Mouse (Mus musculus): ENCODE measurements around the gene Mrm2.
A peak's percentile ranks its signal among the peaks of the same experiment; 100 is the strongest.

Mrm2 gene

DNA sequence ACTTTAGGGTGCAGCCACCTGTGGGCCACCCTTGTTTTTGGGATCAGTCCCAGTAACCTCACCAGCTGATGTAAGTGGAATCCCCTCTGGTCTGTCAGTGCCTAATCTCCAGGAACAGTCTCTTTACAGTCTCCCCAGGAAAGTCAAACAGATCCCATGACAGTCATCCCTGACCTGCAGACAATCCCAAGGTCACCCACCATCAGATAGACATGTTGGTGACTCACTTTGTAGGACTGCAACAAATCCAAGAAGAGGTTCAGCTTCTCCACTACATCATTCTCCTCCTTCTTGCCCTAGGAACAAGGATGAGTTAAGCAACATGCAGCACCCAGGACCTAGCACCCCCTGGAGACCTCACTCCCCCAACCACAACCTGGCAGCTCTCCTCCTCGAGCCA, 14.4 kb upstream of the Mrm2 start:
- DNase-seq (ENCODE audit: extremely low read depth, low read depth, low spot score): no peak

DNA sequence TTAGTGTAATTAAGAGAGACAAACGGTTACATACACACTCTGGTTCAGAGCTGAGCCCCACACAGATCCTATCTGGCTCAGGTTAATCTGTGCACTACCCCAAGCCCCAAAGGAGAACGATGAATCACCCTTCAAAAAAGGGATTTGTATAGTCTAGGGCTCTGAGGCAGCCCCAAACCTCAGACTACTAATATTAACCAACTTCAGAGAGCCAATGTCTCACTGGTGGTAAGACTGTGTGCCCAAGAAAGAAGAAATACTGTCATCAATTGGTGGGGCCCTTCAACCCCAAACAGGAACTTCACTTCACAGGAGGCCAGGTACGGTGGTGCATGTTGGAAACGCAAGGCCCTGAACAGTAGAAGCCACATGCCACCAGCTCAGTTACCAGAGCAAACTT, 13.5 kb upstream of the Mrm2 start:
- no peak for DNase-seq (ENCODE audit: extremely low read depth, low read depth, low spot score)

DNA sequence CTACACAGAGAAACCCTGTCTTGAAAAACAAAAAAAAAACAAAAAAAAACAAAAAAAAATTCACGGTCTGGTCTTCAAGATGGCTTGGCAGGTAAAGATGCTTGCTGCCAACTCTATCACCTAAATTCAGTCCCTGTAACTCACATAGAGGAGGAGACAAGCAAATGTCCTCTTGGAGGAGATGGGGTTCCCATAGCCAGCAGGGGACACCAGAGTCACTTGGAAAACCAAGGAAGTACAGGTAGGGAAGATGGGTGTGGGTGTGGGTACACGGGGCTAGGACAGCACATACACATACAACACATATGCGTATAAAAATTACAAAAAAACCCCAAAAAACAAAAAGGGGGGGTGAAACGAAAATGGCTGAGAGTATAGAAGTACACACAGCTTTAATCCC, 11.2 kb upstream of the Mrm2 start:
- no peak for DNase-seq (ENCODE audit: extremely low read depth, low read depth, low spot score)

DNA sequence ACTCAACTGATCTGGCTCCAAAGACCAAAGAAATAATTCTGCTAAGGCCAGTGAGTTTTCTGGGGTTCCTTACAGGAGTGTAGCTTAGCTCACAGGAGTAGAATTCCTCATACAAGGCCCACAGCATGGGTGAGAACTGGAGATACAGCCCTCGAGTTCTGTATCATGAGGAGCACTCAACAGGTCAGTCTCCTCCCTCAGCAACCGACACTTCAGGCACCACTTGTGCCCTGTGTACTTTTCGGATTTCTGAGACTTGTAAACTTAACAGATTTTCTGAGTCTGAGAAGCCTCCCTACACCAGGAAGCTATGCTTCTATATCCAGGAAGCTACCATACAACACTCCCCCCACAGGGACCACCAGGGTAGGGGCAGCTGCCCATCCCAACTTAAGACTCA, 8.1 kb upstream of the Mrm2 start:
- DNase-seq (ENCODE audit: extremely low read depth, low read depth, low spot score): no peak

DNA sequence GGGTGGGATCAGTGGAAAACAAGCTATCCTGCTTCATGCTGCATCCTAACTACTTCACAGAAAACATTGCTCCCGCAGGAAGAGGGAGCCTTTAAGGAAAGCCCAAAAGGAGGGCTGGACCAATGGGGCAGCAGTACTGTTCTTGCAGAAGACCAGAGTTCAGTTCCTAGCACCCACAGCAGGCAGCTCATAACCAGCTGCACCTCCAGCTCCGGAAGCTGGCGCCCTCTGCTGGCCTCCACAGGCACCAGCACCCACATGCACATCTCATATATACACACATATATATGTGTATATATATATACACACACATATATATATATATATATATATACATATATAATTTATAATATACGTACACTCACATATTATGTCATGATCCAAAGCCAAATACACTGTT, 7.1 kb upstream of the Mrm2 start:
- DNase-seq (ENCODE audit: extremely low read depth, low read depth, low spot score): no peak

DNA sequence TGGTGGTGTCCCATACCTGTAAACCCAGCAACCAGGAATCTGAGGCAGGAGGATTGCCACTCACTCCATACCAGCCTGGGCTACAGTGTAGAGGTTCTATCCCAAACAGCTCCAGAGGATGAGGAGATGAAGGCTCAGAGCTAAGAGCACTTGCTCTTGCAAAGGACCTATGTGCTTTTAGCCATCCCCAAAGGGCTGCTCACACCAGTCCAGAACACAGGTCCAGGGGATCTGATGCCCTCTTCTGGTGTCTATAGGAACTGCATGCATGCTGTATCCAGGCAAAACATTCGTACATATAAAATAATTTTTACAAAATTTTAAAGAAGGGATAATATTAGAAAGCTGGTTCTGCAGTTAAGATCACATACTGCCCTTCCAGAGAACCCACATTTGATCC, 5.0 kb upstream of the Mrm2 start:
- no peak for DNase-seq (ENCODE audit: extremely low read depth, low read depth, low spot score)

DNA sequence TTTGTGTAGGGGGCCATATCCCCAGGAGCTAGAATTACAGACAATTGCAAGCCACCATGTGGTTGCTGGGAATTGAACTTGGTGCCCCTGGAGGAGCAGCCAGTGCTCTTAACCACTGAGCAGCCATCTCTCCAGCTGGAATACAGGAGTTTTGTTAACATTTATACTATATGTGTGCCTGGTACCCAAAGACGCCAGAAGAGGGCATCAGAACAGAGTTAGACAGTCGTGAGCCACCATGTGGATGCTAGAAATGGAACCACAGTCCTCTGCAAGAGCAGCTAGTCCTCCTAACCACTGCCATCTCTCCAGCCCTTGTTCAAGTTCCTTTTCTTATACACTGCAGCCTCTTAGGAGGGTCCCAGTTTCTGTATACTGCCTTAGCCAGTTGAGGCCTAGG, 1.9 kb upstream of the Mrm2 start:
- DNase-seq (ENCODE audit: extremely low read depth, low read depth, low spot score): no peak

DNA sequence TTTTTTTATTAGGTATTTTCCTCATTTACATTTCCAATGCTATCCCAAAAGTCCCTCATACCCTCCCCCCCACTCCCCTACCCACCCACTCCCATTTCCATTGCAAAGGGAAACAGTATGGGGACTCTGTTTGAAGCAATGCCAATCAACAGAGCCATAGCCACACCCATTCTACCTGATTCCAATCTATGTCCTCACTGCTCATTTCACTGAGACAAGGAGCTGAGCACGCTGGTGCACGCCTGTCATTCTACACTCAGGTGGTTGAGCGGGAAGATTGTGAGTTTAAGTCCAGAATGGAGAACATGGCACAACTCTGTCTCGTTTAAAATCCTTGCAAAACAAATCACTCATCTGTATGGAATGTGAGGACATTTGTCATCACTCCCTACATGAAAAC, 821 bp upstream of the Mrm2 start:
- peak; percentile 40 for DNase-seq (ENCODE audit: extremely low read depth, low read depth, low spot score)

DNA sequence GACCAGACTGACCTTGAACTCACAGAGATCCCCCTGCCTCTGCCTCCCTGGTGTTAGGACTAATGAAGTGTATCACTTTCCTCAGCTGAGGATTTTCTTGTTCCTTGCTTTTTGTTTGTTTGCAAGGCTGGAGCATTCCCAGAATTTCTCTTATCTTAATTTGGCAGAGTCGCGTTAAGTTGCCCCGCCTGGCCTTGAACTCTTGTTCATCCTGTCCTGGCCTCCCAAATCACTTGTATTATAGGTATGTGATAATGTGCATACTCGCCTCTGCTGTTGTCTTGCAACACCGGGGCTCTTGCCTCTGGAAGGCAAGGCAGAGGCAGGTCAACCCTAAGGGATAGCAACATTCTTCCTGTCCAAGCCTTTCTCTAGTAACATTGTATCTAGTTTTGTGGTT, 7.6 kb downstream of the Mrm2 start:
- no peak for DNase-seq (ENCODE audit: extremely low read depth, low read depth, low spot score)

DNA sequence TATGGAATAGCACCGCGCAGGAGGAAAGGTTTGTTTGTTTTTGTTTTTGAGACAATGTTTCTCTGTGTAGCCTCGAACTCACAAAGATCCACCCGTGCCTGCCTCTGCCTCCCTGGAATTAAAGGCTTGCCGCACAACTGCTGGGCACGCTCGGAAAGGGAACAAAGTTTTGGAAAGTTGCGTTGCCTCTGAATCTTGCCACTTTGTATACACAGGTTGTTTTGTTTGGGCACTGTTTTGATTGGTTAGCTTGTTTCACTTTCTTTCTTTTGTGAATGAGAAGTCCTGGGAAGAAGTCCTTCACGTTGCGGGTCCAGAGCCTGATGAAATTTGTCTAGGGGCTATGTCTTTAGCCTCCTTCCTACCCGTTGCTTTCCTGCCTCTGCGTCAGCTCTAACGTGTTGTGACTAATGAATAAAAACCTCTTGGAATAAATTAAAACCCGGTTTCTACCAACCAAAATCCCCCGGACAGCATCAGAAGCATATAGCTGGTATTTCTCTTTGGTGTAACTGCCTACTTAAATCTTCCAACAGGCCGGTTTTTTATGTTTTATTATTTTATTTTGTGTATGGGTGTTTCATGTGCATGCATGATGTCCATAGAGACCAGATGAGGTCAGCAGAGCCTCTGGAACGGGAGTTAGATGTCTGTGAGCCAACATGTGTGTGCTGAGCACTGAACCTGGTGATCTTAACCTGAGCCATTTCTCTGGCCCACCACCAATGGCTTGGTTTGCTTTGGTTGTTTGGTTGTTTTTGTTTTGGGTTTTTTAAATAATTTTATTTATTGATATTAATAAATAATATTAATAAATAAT, 9.7 kb downstream of the Mrm2 start:
- DNase-seq (ENCODE audit: extremely low read depth, low read depth, low spot score): no peak

DNA sequence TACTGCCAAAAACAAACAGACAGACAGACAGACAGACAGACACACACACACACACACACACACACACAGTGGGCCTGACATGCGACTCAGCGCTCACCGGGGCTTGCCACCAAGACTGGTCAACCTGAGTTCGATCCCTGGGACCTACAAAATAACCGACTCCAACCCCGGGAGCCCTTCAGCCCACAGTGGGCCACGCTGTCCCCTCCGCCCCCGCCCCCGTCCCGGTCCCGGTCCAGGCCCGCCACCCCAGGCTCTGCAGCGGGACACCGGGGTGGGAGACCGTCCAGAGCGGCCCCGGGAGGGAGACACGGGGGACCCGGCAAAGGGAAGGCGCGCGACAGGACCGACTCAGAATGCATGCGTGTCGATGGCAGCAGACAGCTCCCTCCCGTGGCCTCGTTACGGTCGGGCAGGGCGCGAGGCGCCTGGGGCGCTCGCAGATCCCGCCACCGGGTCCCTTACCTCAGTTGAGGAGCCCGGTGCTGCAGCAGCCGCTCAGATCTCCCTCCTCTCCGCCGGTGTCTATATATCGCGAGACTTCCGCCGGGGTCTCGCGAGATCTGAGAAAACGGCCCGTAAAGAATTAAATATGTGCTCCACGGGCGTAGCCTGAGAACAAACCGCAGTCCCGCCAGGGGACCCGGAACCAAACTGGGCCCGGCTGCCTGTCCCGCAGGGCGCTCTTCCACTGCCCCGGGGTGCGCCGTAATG, 10.5 kb downstream of the Mrm2 start, which contains the start of the genes Mad1l1 and Nudt1:
Gene Mad1l1 (minus strand): TSS at position 511 of the 714 bp plus-strand sequence.
Gene Nudt1 (plus strand): TSS at position 615 of the 714 bp plus-strand sequence.
- DNase-seq (ENCODE audit: extremely low read depth, low read depth, low spot score): peak; percentile 25

DNA sequence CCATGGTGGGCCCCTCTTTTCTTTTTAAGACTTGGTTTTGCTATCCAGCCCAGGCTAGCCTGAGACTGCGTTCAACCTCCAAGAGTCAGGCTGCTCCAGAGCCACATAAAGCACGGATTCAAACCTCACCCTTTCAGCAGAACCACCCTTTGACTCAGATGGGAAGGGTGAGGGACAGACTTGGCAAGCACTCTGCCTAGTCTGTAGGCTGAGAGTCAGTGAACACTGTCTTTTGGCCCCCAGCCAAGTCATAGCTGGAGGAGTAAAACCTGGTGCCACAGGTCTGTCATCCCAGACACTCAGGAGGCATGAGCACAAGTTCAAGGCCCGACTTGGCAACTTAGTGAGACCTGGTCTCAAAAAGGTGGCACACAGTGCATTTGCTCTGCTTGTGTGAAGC, 15.0 kb downstream of the Mrm2 start:
- no peak for DNase-seq (ENCODE audit: extremely low read depth, low read depth, low spot score)

DNA sequence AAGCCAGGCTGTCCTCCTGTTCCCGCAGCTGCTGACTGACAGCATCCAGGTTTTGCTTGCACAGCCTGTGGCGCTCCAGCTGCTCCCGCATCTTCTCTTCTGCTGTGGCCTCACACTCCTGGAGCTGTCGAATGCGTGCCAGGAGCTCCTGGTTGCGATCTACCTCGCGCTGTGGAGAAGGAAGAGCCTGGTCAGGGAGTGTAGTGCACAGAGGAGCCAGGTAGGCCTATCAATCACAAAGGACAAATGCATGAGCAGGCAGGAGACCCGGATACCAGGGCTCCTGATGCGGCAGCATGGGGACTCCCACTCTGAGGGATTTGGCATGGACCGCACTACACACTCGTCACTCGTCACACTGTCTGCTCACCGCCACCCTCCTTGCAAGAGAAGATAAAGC, 24.1 kb downstream of the Mrm2 start:
- DNase-seq (ENCODE audit: extremely low read depth, low read depth, low spot score): no peak

DNA sequence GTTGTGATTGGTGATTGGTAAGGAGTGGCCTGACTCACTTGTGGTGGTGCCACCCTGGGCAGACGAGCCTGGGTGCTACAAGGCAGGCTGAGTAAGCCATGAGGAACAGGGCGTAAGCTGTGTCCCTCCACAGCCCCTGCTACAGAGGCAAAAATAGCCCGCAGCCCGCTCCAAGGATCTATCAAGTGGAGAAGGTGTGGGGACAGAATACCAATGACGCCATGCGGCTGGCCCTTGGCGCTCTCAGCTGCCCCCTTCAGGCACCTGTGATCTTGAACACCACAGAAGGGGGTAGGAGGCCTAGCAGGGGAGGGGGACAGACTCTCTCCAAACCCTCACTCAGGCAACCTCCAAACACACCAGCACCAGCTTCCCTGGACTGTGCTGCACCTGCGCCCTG, 25.7 kb downstream of the Mrm2 start:
- no peak for DNase-seq (ENCODE audit: extremely low read depth, low read depth, low spot score)

DNA sequence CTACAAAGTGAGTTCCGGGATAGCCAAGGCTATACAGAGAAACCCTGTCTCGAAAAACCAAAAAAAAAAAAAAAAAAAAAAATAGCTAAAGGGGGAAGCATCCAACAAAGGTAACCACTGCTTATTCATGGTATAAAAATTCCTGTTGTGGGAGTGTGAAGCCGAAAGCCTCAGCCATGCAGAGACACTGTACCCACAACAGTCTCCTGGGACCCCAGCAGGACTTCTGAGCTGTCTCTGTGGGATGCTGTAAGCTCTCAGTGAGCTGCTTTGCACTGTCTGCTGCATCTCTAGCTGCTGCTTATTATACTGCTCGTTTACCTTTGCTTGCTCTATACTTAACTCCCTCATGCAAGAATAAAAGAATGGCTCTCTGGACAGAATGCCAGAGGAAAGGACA, 33.4 kb downstream of the Mrm2 start:
- no peak for DNase-seq (ENCODE audit: extremely low read depth, low read depth, low spot score)

DNA sequence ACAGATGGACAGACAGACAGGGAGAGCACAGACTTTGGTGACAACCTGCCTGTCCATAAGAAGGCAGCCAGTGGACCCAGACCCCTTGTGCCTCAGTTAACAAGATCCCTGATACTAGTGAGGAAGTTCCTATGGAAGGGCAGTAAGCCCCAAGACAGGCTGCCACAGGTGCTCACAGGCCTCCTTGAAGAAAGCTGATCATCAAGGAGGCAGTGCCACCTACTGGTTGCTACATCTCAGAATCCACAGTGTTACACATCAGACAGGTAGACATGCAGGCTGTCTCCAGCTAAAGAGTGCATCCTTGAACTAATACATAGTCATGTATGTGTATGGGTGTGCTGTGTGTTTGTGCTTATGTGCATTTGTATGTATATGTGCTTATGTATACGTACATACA, 39.5 kb downstream of the Mrm2 start:
- DNase-seq (ENCODE audit: extremely low read depth, low read depth, low spot score): no peak

DNA sequence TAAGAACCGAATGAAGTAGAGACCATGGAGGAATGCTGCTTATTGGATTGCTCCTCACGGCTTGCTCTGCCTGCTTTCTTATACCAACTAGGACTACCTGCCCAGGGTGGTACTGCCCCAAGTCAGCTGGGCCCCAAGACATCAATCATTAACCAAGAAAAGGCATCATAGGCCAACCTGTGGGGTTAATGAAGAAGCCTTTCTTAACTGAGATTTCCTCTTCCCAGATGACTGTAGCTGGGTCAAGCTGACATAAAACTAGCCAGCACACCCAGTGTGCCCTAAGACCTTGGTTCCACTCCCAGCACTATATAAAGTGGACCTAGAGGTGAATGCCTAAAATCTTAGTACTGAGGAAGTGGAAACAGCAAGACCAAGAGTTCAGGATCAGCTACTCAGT, 42.5 kb downstream of the Mrm2 start:
- no peak for DNase-seq (ENCODE audit: extremely low read depth, low read depth, low spot score)

DNA sequence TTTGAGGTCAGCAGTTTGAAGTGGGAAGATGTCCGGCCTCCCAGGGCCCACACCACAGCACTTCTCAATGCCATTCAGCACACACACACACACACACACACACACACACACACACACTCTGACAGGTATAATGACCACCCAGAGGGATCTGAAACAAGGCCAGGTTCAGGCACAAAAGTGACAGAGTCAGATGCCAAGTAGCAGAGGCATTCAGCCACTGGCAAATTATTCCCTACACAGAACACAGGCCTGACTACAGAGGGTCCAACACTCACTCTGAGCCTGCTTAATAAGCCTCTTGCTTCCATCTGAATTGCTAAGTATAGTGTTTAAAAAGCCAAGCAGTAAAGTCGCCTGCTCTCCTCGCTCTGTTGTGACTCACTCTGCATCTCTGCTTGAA, 43.4 kb downstream of the Mrm2 start:
- no peak for DNase-seq (ENCODE audit: extremely low read depth, low read depth, low spot score)

DNA sequence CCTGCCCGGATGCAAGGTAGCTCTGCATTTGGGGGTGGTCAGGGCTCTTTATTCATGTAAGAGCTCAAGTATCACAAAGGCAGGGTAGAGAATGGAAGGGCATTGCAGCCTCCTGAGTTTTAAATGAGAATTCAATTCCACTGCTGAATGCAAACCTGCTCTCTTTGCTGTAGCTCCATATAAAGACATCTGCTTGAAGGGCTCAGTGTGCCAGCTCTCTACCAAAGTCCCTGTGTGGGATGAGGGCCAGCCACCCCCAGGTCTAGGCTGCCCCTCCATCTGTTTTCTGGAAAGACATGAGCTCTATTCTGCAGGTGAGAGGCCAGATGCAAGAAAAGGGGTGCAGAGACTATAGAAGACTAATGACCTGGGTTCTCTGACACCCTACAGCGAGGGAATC, 46.9 kb downstream of the Mrm2 start:
- no peak for DNase-seq (ENCODE audit: extremely low read depth, low read depth, low spot score)

DNA sequence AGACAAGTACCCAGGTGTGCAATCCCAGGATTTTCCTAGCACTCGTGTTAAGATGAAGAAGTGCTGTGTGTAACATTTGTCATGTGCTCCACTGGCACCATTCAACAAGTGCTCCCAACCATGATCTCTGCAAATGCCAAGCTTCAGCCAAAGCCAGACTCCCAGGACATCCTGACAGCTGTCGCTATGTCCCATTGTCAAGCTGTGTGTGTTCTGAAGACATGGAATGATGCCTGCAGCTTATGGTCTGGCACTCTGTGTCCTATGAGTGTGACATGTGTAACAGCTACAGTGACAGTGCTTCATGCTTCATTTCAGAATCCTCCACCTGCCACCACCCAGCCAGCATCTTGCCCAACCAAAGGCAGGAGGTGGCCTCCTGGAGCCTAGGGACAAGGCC, 47.7 kb downstream of the Mrm2 start:
- DNase-seq (ENCODE audit: extremely low read depth, low read depth, low spot score): no peak

DNA sequence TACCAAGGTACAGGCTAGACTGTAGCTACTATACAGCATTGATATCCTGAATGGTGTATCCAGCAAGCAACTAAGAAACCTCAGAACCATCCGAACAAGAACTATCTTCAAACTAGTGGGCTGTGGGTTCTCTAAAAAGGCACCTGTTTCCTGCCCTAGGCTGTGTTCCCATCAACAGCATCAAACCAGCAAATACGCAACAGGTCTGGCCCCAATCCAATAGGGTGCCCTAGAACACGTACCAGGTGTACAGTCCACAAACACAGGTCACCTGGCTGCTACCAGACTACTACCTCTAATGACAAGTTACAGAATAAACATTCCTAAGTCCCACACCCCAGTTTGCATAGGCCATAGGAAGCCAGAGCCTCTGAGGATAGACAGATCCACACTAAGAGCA, 48.8 kb downstream of the Mrm2 start:
- no peak for DNase-seq (ENCODE audit: extremely low read depth, low read depth, low spot score)

DNA sequence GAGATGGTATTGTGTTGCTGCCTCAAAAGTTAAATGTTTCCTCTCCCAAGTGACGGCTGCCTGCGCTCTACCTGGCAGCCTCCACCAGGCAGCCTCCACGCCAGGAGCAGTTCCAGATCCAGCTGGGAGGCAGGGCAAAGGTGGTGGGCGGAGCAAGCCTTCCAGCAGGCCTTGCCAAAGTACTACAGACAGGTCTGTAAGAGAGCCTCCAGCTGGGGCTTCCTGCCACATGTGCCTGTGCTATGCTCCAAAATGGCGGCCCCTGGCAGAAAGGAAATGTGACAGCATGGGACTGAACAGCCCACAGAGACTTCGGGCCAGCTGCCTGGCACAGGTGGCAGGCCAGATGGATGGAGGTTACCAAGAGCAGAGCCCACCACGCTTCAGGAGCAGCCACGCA, 49.3 kb downstream of the Mrm2 start:
- DNase-seq (ENCODE audit: extremely low read depth, low read depth, low spot score): peak; percentile 69

DNA sequence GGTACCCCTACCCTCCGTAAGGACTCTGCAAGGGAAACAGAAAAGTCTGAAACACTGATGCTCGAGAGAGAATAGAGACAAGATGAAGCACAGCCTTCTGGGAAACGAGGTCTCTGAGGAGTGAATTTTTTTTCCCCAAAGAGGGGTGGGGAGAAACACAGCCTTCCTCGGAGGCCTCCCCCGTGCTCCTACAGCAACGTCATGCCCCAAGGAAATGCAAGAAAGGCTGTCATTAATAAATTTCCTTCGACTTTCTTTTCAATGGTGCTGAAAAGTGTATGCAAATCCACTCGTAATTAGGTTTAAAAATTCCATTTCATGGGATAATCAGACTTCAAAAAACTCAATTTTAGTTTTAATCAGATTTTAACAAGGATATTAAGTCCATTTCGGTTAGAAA, 51.5 kb downstream of the Mrm2 start:
- DNase-seq (ENCODE audit: extremely low read depth, low read depth, low spot score): no peak

Data from fat pad, adult 2 months (tissue).